Mouse (Mus musculus): Measurements from ENCODE around the gene Hbp1.

- TF ChIP-seq CTCF (IDR thresholded peaks at IDR 0.05; ENCODE audit: low read depth) (no peak; the same call in 1 of the 2 replicates), EP300 (optimal IDR thresholded peaks at IDR 0.05) (no peak)
Observed at GRCm38 (mm10) chr12:31950659-31951031, 310 bp upstream of the Hbp1 start.

Measured in stomach, postnatal 0 days (tissue).